Mouse (Mus musculus) limb, embryonic 11.5 days (tissue): ENCODE data around the gene Rpgr. TPM values are rescaled to one million over a fixed set of nuclear protein-coding genes. Genes with fewer than 3 reads are reported as not detected.

Experiments
- ATAC-seq: fragments of 200-750 bp; cut with Nextera tagmentation; 2 replicates; pipeline ENCODE4 v1.8.0; 2017; ENCODE audit warnings: low read depth; ENCODE audit not compliant: insufficient number of reproducible peaks, low FRiP score, low TSS enrichment
- DNase-seq: peaks from one replicate; pipeline ENCODE4 v3.0.0-alpha.2; 2015; ENCODE audit warnings: low spot score
- H3K27ac ChIP-seq: fragments of 300-500 bp; sonication (generic); replicated peaks from 2 replicates; pipeline ENCODE4 v1.5.1; 2014; ENCODE audit warnings: low read depth, mild to moderate bottlenecking, low read length
- H3K27me3 ChIP-seq: fragments of 300-500 bp; sonication (generic); 2 replicates; pipeline ENCODE4 v1.6.1; 2014; ENCODE audit warnings: mild to moderate bottlenecking, low read length, mixed read lengths; ENCODE audit not compliant: control insufficient read depth, insufficient read depth
- H3K36me3 ChIP-seq: fragments of 300-500 bp; sonication (generic); 2 replicates; pipeline ENCODE4 v1.6.1; 2014; ENCODE audit warnings: mild to moderate bottlenecking, low read length, moderate library complexity, mixed read lengths; ENCODE audit not compliant: control insufficient read depth, insufficient read depth
- H3K4me1 ChIP-seq: fragments of 300-500 bp; sonication (generic); 2 replicates; pipeline ENCODE4 v1.6.1; 2014; ENCODE audit warnings: low read length, mixed read lengths; ENCODE audit not compliant: control insufficient read depth, insufficient read depth
- H3K4me2 ChIP-seq: fragments of 300-500 bp; sonication (generic); 2 replicates; pipeline ENCODE4 v1.6.1; 2014; ENCODE audit warnings: low read depth, mild to moderate bottlenecking, moderate library complexity; ENCODE audit not compliant: severe bottlenecking
- H3K4me3 ChIP-seq: fragments of 300-500 bp; sonication (generic); 2 replicates; pipeline ENCODE4 v1.5.1; 2014; ENCODE audit warnings: low read depth, low read length
- H3K9ac ChIP-seq: fragments of 300-500 bp; sonication (generic); 2 replicates; pipeline ENCODE4 v1.6.1; 2014; ENCODE audit warnings: mild to moderate bottlenecking, low read length
- H3K9me3 ChIP-seq: fragments of 300-500 bp; sonication (generic); 2 replicates; pipeline ENCODE4 v1.6.1; 2016; ENCODE audit warnings: low read length; ENCODE audit not compliant: control insufficient read depth
- WGBS: fragments of 180-500 bp; shearing (Covaris S2); extraction: QIAGEN DNeasy Blood & Tissue Kit; methylation state at CpG from one replicate; pipeline ENCODE4 v1.1.7; 2014; 5-methylcytosine and 5-hydroxymethylcytosine counted together
- polyA plus RNA-seq: library from polyadenylated mRNA; unstranded; fragments of >200 nt; fragmentation: Nextera tagmentation; extraction: Ambion mirVana; gene quantifications from 2 replicates; pipeline ENCODE4 v1.2.1, GENCODE M21; 2014

Rpgr gene
- polyA plus RNA-seq, 1 experiment from 2014 or later: 24.5 TPM

GRCm38 (mm10) chrX:10070689-10071088, 146.0 kb downstream of the Rpgr start:
- Histone ChIP-seq H3K9ac (no peak overlapping the region), H3K27me3 (no peaks in the 10 kb centered on the region), H3K36me3 (no peaks in the 10 kb centered on the region), H3K4me3 (no peak overlapping the region), H3K9me3 (no peaks in the 10 kb centered on the region), H3K4me1 (no peaks in the 10 kb centered on the region), H3K27ac (no peak overlapping the region), H3K4me2 (no peak overlapping the region)
- ATAC-seq: no peak
- 26% methylated on average over 6 of the region's 6 CpGs for WGBS
- peak; percentile 22 for DNase-seq

- no peaks in the 10 kb centered on the region for H3K27me3 ChIP-seq
- no peaks in the 10 kb centered on the region for H3K4me1 ChIP-seq
- no peak overlapping the region for H3K4me3 ChIP-seq
- 83% methylated on average over 4 of the region's 4 CpGs for WGBS
- H3K4me2 ChIP-seq: no peak overlapping the region
- H3K9me3 ChIP-seq: no peaks in the 10 kb centered on the region
- H3K9ac ChIP-seq: no peak overlapping the region
- no peaks in the 10 kb centered on the region for H3K36me3 ChIP-seq
- no peak overlapping the region for H3K27ac ChIP-seq
- DNase-seq (no peak), ATAC-seq (no peak)
These were observed 147.3 kb downstream of the Rpgr start for GRCm38 (mm10) chrX:10069405-10069804.

GRCm38 (mm10) chrX:10063781-10064180, 152.9 kb downstream of the Rpgr start:
- Histone ChIP-seq H3K4me1 (no peaks in the 10 kb centered on the region), H3K27ac (no peak overlapping the region), H3K36me3 (no peaks in the 10 kb centered on the region), H3K4me2 (no peak overlapping the region), H3K9ac (no peak overlapping the region), H3K9me3 (no peaks in the 10 kb centered on the region), H3K27me3 (no peaks in the 10 kb centered on the region), H3K4me3 (no peak overlapping the region)
- DNase-seq (no peak), ATAC-seq (no peak)
- 79% methylated on average over 1 of the region's 1 CpGs for WGBS

GRCm38 (mm10) chrX:10063361-10063760, 153.4 kb downstream of the Rpgr start:
- no peak for ATAC-seq
- Histone ChIP-seq H3K4me1 (no peaks in the 10 kb centered on the region), H3K4me2 (no peak overlapping the region), H3K36me3 (no peaks in the 10 kb centered on the region), H3K9ac (no peak overlapping the region), H3K27ac (no peak overlapping the region), H3K27me3 (no peaks in the 10 kb centered on the region), H3K4me3 (no peak overlapping the region), H3K9me3 (no peaks in the 10 kb centered on the region)
- DNase-seq: no peak
- WGBS: 74% methylated on average over 2 of the region's 2 CpGs

GRCm38 (mm10) chrX:10062201-10062600, 154.5 kb downstream of the Rpgr start:
- WGBS: 81% methylated on average over 4 of the region's 4 CpGs
- Histone ChIP-seq H3K9ac (no peak overlapping the region), H3K4me1 (no peaks in the 10 kb centered on the region), H3K4me2 (no peak overlapping the region), H3K36me3 (no peaks in the 10 kb centered on the region), H3K27ac (no peak overlapping the region), H3K27me3 (no peaks in the 10 kb centered on the region), H3K9me3 (no peaks in the 10 kb centered on the region), H3K4me3 (no peak overlapping the region)
- no peak for DNase-seq
- ATAC-seq: no peak

GRCm38 (mm10) chrX:10034666-10035065, 182.1 kb downstream of the Rpgr start:
- no peaks in the 10 kb centered on the region for H3K9me3 ChIP-seq
- H3K27ac ChIP-seq: no peak overlapping the region
- no peak for ATAC-seq
- H3K27me3 ChIP-seq: no peaks in the 10 kb centered on the region
- DNase-seq: no peak
- H3K4me1 ChIP-seq: no peaks in the 10 kb centered on the region
- H3K9ac ChIP-seq: no peak overlapping the region
- H3K4me3 ChIP-seq: no peak overlapping the region
- H3K4me2 ChIP-seq: no peak overlapping the region
- H3K36me3 ChIP-seq: no peaks in the 10 kb centered on the region

Other genes with a start within 250 kb of the Rpgr start
- gene Srpx, start 99.2 kb downstream of the Rpgr start, polyA plus RNA-seq: 4.8 and 5.3 TPM in 2 replicates
- gene Otc, start 35.4 kb upstream of the Rpgr start, polyA plus RNA-seq: not detected in 2 replicates